Mouse (Mus musculus) liver, embryonic 12.5 days (tissue): ENCODE results near the gene AA467197. TPM values are rescaled to one million over a fixed set of nuclear protein-coding genes. Genes with fewer than 3 reads are reported as not detected.

Source experiments
- ATAC-seq: fragments of 200-750 bp; cut with Nextera tagmentation; 2 replicates; pipeline ENCODE4 v1.8.0; 2017; ENCODE audit warnings: moderate number of reproducible peaks, mild to moderate bottlenecking, moderate library complexity
- H3K27ac ChIP-seq: fragments of 300-500 bp; sonication (generic); 2 replicates; pipeline ENCODE4 v1.5.1; 2016; ENCODE audit warnings: mild to moderate bottlenecking
- H3K27me3 ChIP-seq: fragments of 300-500 bp; sonication (generic); replicated peaks from 2 replicates; pipeline ENCODE4 v1.6.1; 2016; ENCODE audit warnings: mild to moderate bottlenecking, moderate library complexity
- H3K36me3 ChIP-seq: fragments of 300-500 bp; sonication (generic); 2 replicates; pipeline ENCODE4 v1.6.1; 2016; ENCODE audit warnings: mild to moderate bottlenecking, moderate library complexity
- H3K4me1 ChIP-seq: fragments of 300-500 bp; sonication (generic); 2 replicates; pipeline ENCODE4 v1.6.1; 2016
- H3K4me2 ChIP-seq: fragments of 300-500 bp; sonication (generic); 2 replicates; pipeline ENCODE4 v1.6.1; 2016; ENCODE audit warnings: mild to moderate bottlenecking, moderate library complexity
- H3K4me3 ChIP-seq: fragments of 300-500 bp; sonication (generic); 2 replicates; pipeline ENCODE4 v1.5.1; 2016; ENCODE audit warnings: mild to moderate bottlenecking, moderate library complexity
- H3K9ac ChIP-seq: fragments of 300-500 bp; sonication (generic); 2 replicates; pipeline ENCODE4 v1.6.1; 2016; ENCODE audit warnings: mild to moderate bottlenecking, moderate library complexity
- H3K9me3 ChIP-seq: fragments of 300-500 bp; sonication (generic); replicated peaks from 2 replicates; pipeline ENCODE4 v1.6.1; 2016; ENCODE audit warnings: mild to moderate bottlenecking, moderate library complexity
- WGBS: fragments of 180-500 bp; shearing (Covaris S2); methylation state at CpG from one replicate; pipeline ENCODE4 v1.1.7; 2016; ENCODE audit not compliant: insufficient replicate concordance; 5-methylcytosine and 5-hydroxymethylcytosine counted together
- polyA plus RNA-seq: library from polyadenylated mRNA; unstranded; fragments of >200 nt; fragmentation: Nextera tagmentation; extraction: Ambion mirVana; gene quantifications from 2 replicates; pipeline ENCODE4 v1.2.1, GENCODE M21; 2016

AA467197 gene
- polyA plus RNA-seq, 1 experiment from 2014 or later, result 0.26 TPM

DNA sequence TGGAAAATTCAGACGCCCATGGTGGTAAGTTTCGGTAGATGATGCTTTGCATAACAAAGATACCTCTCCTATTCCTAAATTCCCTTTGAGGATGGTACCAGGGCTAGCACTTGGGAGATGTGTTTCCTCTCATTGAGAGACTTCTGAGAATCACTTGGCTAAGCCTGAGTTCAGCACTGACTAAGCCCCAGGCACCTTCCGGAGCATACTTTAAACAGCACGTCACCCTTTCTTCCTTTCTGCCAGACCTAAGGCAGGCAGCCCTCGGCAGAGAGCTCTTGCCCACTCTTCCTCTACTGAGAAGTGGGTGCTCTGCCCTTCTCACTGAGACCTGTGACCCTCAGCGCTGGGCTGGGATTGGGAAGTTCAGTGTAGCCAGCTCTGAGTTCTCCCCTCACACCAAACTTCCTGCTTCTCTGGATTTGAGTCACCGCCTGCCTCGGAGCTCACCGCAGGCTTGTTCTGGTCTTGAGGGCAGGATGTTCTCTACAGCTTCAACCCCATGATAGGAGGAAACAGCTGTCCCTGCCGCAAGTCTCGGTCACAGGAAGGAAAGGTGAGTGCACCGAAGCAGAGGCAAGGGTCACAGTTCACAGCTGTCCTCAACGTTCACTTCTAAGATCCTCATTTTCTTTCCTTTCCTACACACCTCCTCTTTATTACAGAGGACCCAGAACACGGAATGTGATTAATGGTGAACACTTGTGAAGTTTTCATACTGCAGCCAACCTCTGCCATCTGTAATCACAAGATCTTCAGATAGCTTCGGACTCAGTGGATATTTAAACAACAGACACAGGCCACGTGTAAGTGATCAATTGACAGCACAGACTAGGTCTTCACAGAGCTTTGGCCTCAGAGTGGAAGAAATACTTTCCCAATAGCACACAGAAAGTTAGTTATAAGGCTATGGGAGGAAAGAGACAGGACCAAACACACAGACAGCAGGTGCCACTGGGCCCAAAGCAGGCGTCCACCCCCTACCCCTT is 15.6 kb downstream of the AA467197 start:
- Histone ChIP-seq H3K4me1 (no peaks in the 10 kb centered on the region), H3K9me3 (no peaks in the 10 kb centered on the region), H3K36me3 (no peaks in the 10 kb centered on the region), H3K4me3 (no peak overlapping the region), H3K27me3 (no peaks in the 10 kb centered on the region), H3K9ac (no peak overlapping the region), H3K4me2 (peak overlapping the region; percentile 13; the same call in 1 of the 2 replicates), H3K27ac (no peak overlapping the region)
- peak; percentile 32; the same call in 1 of the 2 replicates for ATAC-seq
- WGBS, result 18% methylated on average over 17 of the region's 17 CpGs

DNA sequence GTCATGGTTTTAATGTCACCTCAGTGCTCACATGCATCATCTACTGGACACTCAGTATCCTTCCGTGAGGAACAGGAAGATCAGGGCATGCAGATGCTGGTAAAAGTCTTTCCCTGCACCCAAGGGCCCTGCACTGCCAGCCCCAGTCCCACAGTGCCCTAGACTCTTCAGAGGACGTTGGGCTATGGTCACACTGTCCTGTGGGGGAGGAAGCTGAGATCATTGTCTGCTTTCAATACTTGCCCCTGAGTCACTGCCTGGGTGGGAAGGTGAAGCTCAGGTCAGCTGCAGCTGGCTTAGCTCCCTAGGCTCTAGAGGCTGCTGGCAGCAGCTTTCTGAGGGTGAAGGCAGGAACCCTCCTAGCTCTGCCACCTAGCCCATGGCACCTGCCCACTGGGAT is 19.3 kb downstream of the AA467197 start:
- Histone ChIP-seq H3K4me2 (no peak overlapping the region), H3K9me3 (no peaks in the 10 kb centered on the region), H3K9ac (no peak overlapping the region), H3K4me1 (no peaks in the 10 kb centered on the region), H3K27me3 (no peaks in the 10 kb centered on the region), H3K36me3 (no peaks in the 10 kb centered on the region), H3K4me3 (no peak overlapping the region), H3K27ac (no peak overlapping the region)
- ATAC-seq, result no peak
- WGBS, result 46% methylated on average over 2 of the region's 2 CpGs

DNA sequence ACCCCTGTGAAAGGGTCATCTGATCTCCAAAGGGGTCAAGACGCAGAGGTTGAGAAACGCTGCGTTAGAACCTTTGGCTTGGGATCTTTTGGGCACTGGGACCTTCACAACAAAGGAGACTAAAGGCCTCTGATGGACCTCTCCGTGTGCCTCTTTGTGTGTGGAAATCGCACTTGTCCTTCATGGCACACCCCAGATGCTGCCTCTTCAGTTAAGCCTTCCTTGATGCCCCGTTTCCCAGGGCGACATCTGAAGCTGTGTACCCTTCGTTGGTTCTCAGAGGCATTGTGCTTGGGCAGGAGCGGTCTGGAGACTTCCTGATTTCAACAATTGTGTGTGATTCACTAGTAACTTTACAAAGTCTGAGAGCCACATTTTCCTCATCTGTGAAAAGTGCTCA is 20.0 kb downstream of the AA467197 start:
- H3K27me3 ChIP-seq, result no peaks in the 10 kb centered on the region
- ATAC-seq, result no peak
- H3K4me2 ChIP-seq, result no peak overlapping the region
- no peaks in the 10 kb centered on the region for H3K36me3 ChIP-seq
- H3K9me3 ChIP-seq, result no peaks in the 10 kb centered on the region
- no peaks in the 10 kb centered on the region for H3K4me1 ChIP-seq
- H3K27ac ChIP-seq, result no peak overlapping the region
- WGBS, result 70% methylated on average over 9 of the region's 9 CpGs
- H3K4me3 ChIP-seq, result no peak overlapping the region
- H3K9ac ChIP-seq, result no peak overlapping the region

DNA sequence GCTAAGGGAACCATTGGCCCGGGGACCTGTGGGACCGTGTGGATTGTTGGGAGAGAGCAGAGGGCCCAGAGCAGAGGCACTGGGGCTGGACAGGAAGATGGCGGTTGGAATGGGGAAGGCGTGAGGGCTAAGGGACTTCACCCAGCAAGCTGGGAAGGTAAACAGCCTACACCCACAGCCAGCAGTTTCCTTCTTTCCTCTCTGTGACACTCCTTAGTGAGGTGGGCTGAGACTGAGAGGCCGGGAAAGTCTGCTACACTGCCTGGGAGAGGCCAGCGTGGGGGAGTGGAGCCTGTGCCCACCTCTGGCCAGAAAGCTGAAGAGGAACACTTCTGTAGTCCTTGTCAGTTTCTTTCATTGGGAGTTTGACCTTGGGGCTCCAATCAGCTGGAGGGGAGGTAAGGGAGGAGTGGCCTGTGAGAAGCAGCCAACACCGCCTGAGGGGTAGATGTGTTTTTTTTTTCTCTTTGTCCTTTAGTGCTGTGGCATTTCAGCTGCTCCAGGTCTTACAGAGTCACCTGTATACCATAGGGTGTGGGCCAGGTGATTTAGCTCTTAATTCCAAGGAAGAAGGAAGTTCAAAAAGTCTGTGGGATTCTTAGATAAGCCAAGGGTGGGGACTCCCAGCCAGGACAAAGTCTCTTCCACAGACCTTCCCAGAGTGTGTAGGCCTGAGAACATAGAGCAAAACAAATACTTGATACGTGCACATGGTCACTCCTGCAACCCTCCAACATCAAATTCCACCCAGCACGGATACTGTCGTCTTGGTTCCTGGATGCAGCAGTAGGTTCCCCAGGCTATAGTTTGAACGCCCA is 21.1 kb downstream of the AA467197 start:
- Histone ChIP-seq H3K9ac (no peak overlapping the region), H3K9me3 (no peaks in the 10 kb centered on the region), H3K27me3 (no peaks in the 10 kb centered on the region), H3K4me2 (no peak overlapping the region), H3K4me1 (no peaks in the 10 kb centered on the region), H3K27ac (no peak overlapping the region), H3K36me3 (no peaks in the 10 kb centered on the region), H3K4me3 (no peak overlapping the region)
- no peak for ATAC-seq
- 53% methylated on average over 11 of the region's 11 CpGs for WGBS

DNA sequence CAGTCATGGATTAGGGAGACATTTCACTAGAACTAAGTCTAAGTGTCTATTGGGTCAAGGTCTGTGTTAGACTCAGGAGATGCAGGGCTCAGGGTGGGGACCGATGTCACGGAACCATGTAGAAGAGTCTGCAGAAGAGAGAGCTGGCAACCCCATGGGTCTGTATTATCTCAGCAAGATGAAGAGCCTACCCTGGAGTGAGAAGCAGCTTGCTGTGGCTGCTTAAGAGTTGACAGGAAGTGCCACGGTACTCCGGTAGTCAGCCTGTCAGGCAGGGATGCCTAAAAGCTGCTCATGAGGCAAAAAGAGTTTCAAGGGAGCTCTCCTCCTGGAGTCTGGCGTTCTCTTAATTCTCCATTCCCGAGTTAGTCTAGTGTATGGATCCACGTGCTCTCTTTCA is 23.0 kb downstream of the AA467197 start:
- no peak overlapping the region for H3K4me3 ChIP-seq
- H3K27ac ChIP-seq, result no peak overlapping the region
- no peak for ATAC-seq
- no peak overlapping the region for H3K9ac ChIP-seq
- peaks cover 4% of the 10 kb centered on the region; the same call in 1 of the 2 replicates for H3K27me3 ChIP-seq
- H3K4me2 ChIP-seq, result no peak overlapping the region
- H3K9me3 ChIP-seq, result no peaks in the 10 kb centered on the region
- H3K4me1 ChIP-seq, result no peaks in the 10 kb centered on the region
- H3K36me3 ChIP-seq, result no peaks in the 10 kb centered on the region
- WGBS, result 66% methylated on average over 7 of the region's 7 CpGs

DNA sequence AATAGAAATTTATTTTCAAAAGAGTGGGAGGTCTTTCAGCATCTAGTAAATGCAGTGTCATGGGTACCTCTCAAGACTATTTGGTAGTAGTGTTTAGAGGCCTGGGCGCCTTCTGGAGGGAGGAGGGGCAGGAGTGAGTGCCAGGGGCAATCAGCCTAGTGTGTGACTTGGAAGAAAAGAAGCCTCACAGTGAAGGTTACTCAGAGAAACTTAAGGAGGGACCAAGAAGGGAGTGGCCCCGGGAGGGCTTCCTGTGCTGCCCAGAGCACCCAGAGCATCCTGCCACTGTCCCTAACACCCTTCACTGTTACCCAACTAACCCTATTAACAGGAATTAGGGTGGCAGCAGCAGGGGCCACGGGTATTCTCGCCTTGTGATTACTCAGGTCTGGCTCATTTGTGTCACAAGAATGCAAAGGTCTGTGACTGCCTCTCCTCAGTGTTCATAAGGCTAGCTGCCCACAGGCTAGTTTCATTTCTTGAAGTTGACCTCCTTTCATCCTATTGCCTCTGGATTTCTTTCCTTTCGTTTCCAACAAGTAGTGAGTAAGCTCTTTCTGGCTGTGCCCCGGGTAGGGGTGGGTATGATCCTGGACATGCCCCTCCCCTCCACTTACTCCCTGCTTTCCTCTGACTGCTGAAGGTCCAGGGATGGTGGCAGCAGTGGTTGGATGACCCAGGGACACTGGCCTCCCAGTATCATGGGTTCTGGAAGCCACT is 28.6 kb downstream of the AA467197 start:
- WGBS, result 34% methylated on average over 6 of the region's 6 CpGs
- Histone ChIP-seq H3K36me3 (no peaks in the 10 kb centered on the region), H3K9me3 (no peaks in the 10 kb centered on the region), H3K4me2 (no peak overlapping the region), H3K4me1 (no peaks in the 10 kb centered on the region), H3K4me3 (no peak overlapping the region), H3K9ac (no peak overlapping the region), H3K27ac (no peak overlapping the region), H3K27me3 (peaks cover 4% of the 10 kb centered on the region; the same call in 1 of the 2 replicates)
- no peak for ATAC-seq

DNA sequence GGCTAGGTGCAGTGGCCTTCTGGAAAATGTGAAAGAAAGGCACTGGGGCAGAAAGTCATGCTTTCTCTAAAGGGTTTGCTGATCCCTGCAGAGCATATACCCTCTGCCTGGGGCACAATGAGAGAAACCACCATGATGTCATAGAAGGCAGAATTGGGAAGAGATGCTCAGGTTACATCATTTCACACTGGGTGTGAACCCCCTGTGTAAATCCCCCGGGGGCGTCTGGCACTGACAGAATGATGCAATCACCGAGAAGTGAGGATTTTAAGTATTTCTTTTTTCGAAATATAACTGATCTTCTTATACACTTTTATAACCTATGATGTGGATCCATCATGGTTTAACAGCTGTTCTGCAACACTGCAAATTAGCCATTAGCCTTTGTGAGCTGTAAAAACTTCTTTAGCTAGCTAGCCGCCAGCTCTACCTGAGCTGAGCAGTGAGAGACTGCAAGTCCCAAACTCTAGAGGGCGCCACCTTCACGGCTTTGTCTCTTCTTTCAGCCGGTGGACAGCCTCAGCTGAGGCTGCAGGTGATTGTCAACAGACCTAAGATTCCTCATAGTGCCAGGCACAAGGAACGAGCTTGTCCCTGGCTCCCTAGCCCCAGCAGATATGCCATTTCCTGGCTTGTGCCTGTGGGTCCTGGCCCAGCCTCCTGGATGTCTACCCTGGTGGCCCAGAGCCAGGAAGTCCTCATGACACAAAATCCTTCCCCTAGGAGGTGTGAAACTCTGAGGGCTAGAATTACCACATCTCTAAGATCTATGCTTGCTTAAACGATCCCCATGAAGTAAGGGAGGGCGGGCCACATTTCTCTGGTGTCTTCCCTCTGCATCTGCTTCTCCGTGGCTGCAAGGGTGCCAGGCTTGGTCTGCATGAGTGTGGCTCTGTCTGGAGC is 29.4 kb downstream of the AA467197 start:
- WGBS, result 29% methylated on average over 12 of the region's 12 CpGs
- H3K27ac ChIP-seq, result no peak overlapping the region
- H3K4me3 ChIP-seq, result no peak overlapping the region
- no peak overlapping the region for H3K9ac ChIP-seq
- H3K4me1 ChIP-seq, result no peaks in the 10 kb centered on the region
- no peaks in the 10 kb centered on the region for H3K9me3 ChIP-seq
- H3K27me3 ChIP-seq, result peaks cover 4% of the 10 kb centered on the region; the same call in 1 of the 2 replicates
- no peak for ATAC-seq
- H3K4me2 ChIP-seq, result no peak overlapping the region
- no peaks in the 10 kb centered on the region for H3K36me3 ChIP-seq

DNA sequence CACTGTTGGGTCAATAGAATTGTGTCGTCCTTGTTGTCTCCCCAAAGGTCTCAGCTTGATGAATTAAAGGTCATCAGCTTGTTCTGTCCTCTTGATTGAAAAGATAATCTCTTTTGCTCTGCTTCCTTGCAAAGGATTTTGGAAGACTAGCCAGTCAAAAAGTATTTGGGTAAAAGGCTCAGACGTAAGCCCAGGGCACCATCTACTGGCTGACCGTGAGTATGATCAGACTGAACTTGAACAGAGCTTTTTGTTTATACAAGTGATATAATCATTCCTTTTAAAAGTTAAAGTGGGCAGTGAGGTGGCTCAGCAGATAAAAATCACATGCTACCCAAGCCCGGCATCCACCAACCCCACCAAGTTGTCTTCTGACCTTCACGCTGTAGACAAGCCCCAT is 31.1 kb downstream of the AA467197 start:
- ATAC-seq, result no peak
- Histone ChIP-seq H3K27ac (no peak overlapping the region), H3K27me3 (peaks cover 4% of the 10 kb centered on the region; the same call in 1 of the 2 replicates), H3K4me1 (no peaks in the 10 kb centered on the region), H3K4me2 (no peak overlapping the region), H3K36me3 (no peaks in the 10 kb centered on the region), H3K9ac (no peak overlapping the region), H3K4me3 (no peak overlapping the region), H3K9me3 (no peaks in the 10 kb centered on the region)
- WGBS, result 34% methylated on average over 5 of the region's 5 CpGs

DNA sequence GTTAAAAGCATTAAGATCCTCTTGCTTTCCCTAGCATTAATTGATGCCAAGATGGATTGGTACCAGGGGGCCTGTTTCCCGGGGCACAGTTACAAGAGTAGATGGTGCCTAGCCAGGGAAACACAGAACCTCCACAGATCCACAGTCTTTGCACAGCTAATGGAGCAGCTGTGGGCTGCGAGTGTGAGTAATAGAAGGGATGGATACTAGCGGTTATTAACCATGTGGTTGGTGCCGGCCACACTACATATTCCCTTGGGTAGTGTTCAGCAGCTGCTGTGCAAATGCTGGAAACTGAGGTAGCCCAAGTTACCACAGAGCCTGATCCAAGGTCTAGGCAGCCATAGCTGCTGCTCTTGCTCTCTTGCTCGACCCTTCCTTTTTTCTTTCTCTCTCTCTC is 34.9 kb downstream of the AA467197 start:
- ATAC-seq, result no peak
- H3K4me2 ChIP-seq, result no peak overlapping the region
- H3K27me3 ChIP-seq, result no peaks in the 10 kb centered on the region
- no peaks in the 10 kb centered on the region for H3K9me3 ChIP-seq
- H3K27ac ChIP-seq, result no peak overlapping the region
- 60% methylated on average over 5 of the region's 5 CpGs for WGBS
- no peak overlapping the region for H3K4me3 ChIP-seq
- H3K4me1 ChIP-seq, result no peaks in the 10 kb centered on the region
- no peak overlapping the region for H3K9ac ChIP-seq
- H3K36me3 ChIP-seq, result no peaks in the 10 kb centered on the region

DNA sequence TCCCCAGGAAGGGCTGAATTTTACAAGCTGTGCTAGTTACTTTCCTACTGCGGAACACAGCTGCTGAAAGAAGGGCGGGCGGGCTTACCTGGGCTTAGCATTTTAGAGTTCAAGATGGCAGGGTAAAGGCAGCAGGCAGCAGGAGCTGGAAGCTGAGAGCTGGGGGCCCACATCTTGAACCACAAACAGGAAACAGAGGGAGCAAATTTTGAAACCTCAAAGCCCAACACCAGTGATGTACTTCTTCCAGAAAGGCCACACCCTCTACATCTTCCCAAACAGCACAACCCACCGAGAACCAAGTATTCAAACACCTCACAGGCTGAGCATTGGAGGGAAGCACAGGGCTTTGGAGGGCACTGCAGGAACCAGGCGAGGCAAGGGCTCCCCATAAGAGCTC is 36.1 kb downstream of the AA467197 start:
- 26% methylated on average over 5 of the region's 5 CpGs for WGBS
- H3K4me3 ChIP-seq, result no peak overlapping the region
- no peaks in the 10 kb centered on the region for H3K36me3 ChIP-seq
- no peak for ATAC-seq
- H3K4me2 ChIP-seq, result no peak overlapping the region
- H3K9ac ChIP-seq, result no peak overlapping the region
- no peaks in the 10 kb centered on the region for H3K4me1 ChIP-seq
- H3K9me3 ChIP-seq, result no peaks in the 10 kb centered on the region
- H3K27ac ChIP-seq, result no peak overlapping the region
- no peaks in the 10 kb centered on the region for H3K27me3 ChIP-seq

DNA sequence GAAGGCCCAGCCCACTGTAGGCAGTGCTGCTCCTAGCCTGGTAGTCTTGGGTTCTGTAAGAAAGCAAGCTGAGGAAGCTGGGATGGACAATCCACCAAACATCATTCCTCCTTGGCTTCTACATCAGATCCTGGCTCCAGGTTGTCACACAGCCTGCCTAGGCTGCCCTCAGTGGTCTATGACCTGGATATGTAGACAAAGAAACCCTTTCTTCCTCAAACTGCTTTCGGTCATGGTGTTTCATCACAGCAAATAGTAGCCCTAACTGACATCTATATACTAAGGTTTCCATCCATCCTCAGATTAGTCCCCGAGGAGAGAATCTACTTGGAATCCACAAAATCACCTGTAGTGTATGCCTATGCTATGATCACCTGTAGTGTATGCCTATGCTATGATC is 38.3 kb downstream of the AA467197 start:
- Histone ChIP-seq H3K27ac (no peak overlapping the region), H3K9me3 (no peaks in the 10 kb centered on the region), H3K4me1 (no peaks in the 10 kb centered on the region), H3K36me3 (no peaks in the 10 kb centered on the region), H3K4me2 (no peak overlapping the region), H3K27me3 (no peaks in the 10 kb centered on the region), H3K9ac (no peak overlapping the region), H3K4me3 (no peak overlapping the region)
- no peak for ATAC-seq
- WGBS, result 61% methylated on average over 2 of the region's 2 CpGs
